Mouse (Mus musculus) adrenal gland, adult 18-20 months (tissue): ENCODE measurements at regions not wholly inside any gene's neighbourhood (a gene's known extent, or its start where the extent isn't known, plus 50 kb on each side); places are given as distances from the start of the nearest gene placed in this dataset.
"Not testable (repeated sequence)": the region's sequence is repeated elsewhere in the genome, so short reads cannot be mapped to it uniquely, and the experiment has no call there.

Experiments
- DNase-seq, 2 experiments: peaks; one replicate each; pipeline ENCODE4 v3.0.0; 2021 to 2022; ENCODE audit warnings: low spot score in 2 of 2

DNA sequence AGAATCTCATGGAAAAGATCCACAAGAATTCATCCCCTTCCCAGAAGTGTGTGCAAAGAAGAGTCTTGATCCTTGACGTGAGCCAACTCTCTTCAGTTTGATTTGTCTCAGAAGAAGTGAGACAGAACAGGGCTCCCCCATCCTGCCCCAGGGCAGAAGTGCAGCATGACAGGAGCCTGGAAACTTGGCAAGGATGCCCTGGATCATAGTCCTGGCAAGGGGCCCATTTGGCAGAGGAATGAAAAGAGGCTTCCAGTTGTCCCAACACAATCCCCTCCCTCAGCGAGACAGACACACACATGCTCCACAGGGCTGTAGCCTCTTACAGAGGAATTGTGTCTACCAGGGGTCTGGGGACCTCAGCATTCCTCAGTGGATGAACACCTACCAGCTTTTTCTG is 102.7 kb downstream of the Ptpn20 start:
- DNase-seq = peak; percentile 48 to 54

- DNase-seq = no peak
Measured at GRCm38 (mm10) chr14:33694224-33694623, 105.2 kb downstream of the Ptpn20 start.

DNA sequence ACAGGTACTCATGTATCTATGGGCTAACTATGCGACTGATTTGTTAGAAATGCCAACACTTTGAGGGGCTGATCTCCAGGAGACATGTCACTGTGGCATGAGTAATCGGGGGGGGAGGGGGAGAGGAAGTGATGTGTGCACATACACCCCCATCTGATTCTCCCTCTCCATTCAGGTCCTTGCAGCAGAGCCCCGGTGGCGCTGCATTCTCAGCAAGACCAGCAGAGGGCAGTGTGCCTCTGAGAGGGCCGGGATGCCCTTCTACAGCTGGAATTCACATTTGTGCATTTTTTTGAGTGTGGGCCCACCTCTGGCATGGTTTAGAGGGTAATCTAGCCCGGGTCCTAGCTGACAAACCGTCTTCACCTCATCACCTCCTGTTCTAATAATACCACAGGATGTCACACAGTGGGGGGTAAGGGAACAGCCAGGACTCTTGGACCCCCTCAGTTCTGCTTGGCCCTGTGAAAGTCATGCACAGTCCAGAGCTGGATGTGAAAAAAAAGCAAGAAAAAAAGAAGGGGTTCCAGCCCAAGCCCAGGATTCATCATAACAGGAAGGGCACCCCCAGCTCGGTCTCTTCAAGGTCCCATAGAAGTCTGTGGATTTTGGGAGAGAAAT is 106.5 kb downstream of the Ptpn20 start:
- DNase-seq = peak; percentile 84 to 87

GRCm38 (mm10) chr14:33696817-33697216 is 107.8 kb downstream of the Ptpn20 start:
- no peak for DNase-seq

DNA sequence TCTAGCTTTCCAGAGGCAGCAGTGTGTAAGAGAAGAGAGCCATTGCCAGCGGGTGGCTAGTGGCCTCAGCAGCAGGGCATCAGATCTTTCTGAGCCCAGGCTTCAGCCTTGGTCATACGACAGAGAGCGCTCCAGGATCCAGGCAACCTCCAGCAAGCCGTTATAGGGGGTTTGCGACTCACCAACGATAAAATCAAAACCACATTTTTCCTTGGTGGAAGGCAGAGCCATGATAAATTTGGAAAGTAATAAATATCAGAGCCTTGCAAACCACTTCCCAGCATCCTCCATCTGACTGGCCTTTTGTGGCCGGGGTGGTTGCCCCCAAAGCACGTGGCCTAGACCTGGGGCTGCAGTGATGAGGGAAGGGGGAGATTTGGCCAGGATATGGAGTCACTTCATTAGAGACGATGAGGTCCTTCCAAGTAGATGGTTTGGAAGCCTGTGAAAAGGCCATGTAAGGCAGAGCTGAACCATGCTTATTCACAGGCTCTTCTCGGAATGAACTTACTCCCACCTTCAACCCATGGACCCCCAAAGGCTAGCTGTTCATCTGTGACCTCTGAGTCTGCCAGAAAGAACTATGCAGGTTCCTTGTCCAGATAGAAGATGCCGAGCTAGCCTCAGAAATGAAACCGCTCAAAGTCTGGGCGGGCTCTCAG is 110.9 kb downstream of the Ptpn20 start:
- no peak for DNase-seq

GRCm38 (mm10) chr14:33707661-33708297 is 118.8 kb downstream of the Ptpn20 start:
- no peak for DNase-seq

DNA sequence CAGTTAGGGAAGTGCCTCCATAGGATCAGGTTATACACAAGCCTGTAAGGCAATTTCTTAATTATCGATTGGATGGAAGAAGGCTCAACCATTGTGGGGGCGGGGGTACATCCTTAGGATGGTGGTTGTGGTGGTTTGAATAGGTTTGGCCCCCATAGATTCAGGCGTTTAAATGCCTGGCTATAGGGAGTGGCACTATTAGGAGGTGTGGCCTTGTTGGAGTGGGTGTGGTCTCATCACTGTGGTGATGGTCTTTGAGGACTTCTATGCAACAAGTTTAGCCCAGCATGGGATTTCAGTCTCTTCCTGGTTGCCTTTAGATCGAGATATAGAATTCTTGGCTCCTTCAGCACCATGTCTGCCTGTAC is 119.3 kb downstream of the Ptpn20 start:
- DNase-seq = no peak

GRCm38 (mm10) chr14:33712458-33712857 is 123.5 kb downstream of the Ptpn20 start:
- DNase-seq = no peak

DNA sequence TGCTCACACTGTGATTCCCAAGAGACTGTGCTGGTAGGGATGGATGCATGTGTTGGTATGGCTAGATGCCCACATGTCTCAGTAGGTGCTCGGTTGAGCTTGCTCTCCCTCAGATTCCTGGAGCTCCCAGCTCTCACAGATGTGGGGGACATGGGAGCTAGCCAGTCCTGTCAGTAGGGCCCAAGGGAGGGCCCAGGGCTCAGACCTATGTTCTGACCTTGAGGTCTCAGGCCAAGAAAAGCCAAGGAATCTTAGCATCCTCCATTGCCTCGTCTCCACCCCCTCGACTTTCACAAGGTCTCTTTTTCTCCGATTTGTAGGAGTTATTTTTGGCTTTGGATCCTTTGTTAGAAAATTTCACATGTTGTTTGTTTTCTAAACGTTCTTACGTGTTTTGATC is 130.6 kb downstream of the Ptpn20 start:
- DNase-seq = no peak

- DNase-seq = not testable (repeated sequence)
Measured at GRCm38 (mm10) chr14:33722379-33723145, 133.6 kb downstream of the Ptpn20 start.

DNA sequence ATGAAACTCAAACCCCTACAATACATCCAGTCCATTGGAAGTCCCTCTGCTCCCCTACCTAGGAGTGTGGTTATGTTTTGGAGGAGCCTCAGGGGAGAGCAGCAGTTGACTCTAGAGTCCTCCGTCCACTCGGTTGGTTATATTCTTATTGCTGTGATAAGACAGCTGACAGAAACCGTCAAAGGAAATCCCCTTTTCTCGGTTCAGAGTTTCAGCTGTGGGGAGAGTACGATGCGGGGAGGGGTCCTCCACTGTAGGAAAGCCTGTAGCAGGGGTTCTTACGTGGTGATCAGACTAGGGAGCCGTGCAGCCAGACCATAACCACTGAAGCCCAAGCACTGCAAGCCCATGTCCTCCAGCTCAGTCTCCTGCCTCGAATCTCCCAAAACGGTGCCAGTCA is 137.5 kb downstream of the Ptpn20 start:
- no peak for DNase-seq

GRCm38 (mm10) chr14:33729115-33729884 is 140.3 kb downstream of the Ptpn20 start:
- DNase-seq = no peak

DNA sequence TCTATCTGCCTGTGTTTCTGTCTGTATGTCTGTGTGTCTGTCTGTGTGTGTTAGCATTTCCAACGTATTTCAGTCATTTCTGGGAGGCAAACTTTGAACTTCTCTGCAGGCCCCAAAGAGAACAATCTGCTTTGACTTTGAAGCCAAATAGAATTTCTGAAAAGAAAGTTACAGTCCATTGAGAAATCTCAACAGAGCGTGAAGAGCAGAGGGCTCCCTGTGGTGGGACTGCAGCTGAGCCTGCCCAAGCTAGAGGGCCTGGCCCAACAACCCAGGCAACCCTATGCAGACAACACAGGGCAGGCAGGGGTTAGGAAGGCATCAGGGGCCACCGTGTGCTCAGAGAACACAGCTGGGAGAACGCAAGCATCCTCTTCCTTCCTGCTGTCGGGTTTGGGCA is 143.7 kb downstream of the Ptpn20 start:
- DNase-seq = no peak

GRCm38 (mm10) chr14:33734446-33735043 is 145.5 kb downstream of the Ptpn20 start:
- no peak for DNase-seq

GRCm38 (mm10) chr14:33735653-33736052 is 146.6 kb downstream of the Ptpn20 start:
- no peak for DNase-seq

DNA sequence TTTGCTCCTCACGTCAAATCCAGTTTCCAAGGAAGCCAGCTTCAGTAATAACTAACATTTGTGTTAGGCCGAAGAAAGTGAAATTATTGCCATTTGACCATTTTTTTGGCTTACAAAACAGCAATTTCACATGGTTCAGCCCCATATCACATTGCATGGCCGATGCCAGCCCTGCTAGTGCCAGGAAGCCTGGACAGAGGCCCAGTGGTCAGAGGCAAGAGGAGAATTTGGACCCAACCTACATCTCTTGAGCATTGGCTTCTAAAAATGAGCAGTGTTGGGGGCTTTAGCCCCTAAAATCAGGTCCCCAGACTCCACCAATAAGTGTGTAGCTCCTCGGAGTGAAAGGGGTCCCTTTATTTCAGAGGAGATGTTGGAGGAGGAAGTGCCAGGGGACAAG is 157.2 kb downstream of the Ptpn20 start:
- DNase-seq = peak in 1 of 2 experiments; percentile 39

DNA sequence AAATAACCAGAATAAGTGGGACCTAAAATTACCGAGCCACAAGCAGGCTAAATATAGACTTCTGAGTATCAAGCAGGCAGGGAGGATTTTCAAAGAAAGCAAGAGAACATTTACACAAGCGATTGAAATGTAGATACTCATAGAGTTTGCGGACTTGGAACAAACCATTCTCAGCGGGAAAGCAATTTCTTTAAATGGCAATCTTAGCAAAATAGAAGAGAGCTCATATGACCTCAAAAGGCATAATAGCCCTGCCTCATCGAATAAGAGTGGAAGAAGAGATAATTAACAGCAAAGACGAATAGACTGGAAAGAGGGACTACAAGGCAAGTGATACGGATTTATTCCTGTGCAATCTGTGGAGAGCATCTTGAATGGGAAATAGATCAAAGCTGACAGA is 163.7 kb upstream of the Gdf10 start:
- DNase-seq = no peak

DNA sequence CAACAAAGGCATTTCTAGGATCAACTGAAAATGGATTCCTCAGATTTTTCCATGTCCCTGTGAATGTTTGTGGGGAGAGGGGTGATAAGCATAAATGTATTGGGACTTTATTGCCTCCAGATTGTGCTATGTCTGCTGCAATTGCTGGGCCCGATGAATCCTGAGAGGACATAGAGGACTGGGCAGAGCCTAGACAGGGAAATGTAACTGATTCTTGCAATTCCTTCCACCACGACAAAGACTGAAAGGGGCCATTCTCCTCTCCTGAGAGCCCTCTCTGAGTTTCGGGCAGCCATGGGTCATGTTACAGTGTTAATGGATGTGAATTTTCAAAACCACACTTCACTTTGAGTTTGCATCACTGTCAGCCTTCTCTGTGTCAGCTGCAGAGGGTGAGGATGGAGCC is 159.7 kb upstream of the Gdf10 start:
- DNase-seq = no peak

DNA sequence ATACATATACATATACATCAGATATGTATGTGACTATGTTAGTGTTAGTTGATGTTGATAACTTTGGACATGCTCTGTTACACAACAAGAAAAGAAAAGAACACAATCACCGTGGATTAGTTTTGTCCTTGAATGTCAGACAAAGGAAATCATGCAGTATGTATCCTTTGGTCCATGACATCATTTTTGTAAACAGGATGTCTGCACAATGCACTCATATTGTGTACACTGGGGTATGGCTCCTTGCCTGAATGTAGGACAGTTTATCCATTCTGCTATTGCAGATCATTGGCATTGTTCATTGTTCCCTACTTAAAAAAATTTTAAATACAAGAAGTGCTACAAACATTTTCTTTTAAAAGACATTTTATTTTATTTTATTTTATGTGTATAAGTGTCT is 157.6 kb upstream of the Gdf10 start:
- DNase-seq = no peak

DNA sequence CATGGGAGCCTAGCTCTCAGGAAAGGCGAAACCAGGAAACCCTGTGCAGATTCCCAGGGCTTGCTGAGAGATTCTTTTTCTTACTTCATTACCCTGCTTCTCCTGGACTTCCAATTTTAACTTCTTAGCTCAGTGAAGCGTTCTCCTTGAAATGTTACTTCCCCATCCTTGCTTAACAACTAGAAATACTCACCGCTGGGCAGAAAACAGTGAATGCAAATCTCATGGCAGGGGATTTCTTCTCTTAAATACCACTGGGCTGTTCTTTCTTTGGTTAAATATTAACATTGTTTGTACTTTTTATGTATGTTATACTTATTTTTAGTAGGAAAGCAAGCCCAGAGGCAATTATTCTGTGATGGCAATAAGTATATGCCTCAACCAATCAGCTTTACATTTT is 151.0 kb upstream of the Gdf10 start:
- DNase-seq = no peak

GRCm38 (mm10) chr14:33789556-33789955 is 133.8 kb upstream of the Gdf10 start:
- DNase-seq = no peak
